Mouse (Mus musculus) G1E (cell line): ENCODE results near the gene Micu1. TPM values are rescaled to one million over a fixed set of nuclear protein-coding genes. Genes with fewer than 3 reads are reported as not detected.

Source experiments
- ATAC-seq: 2 replicates; pipeline ENCODE4 v1.8.0; 2016; ENCODE audit warnings: mild to moderate bottlenecking; ENCODE audit not compliant: insufficient number of reproducible peaks, poor library complexity, low FRiP score, severe bottlenecking; ENCODE audit errors: extremely low read depth
- DNase-seq: peaks from one replicate; pipeline ENCODE4 v3.0.0; 2012; ENCODE audit warnings: low spot score
- H3K27me3 ChIP-seq: 2 replicates; pipeline ENCODE4 v1.6.1; 2012; ENCODE audit warnings: mild to moderate bottlenecking, low read length, inconsistent platforms; ENCODE audit not compliant: insufficient read depth
- H3K36me3 ChIP-seq: replicated peaks from 2 replicates; pipeline ENCODE3; 2012; ENCODE audit warnings: mild to moderate bottlenecking, inconsistent platforms
- H3K4me1 ChIP-seq: 2 replicates; pipeline ENCODE4 v1.6.1; 2012; ENCODE audit warnings: low read depth, low read length, inconsistent platforms, mixed read lengths; ENCODE audit not compliant: insufficient read depth
- H3K4me3 ChIP-seq: 2 replicates; pipeline ENCODE4 v1.5.1; 2012; ENCODE audit warnings: low read depth, mild to moderate bottlenecking, inconsistent platforms, low read length, moderate library complexity, mixed read lengths
- H3K9me3 ChIP-seq: replicated peaks from 2 replicates; pipeline ENCODE4 v1.6.1; 2012; ENCODE audit warnings: inconsistent platforms
- CTCF ChIP-seq: IDR thresholded peaks from 2 replicates; pipeline ENCODE4 v1.5.1; 2012; ENCODE audit warnings: low read depth, low read length, inconsistent platforms, mixed read lengths
- GATA1 ChIP-seq: IDR thresholded peaks from 2 replicates; pipeline ENCODE4 v1.6.1; 2012; ENCODE audit warnings: borderline replicate concordance, low read length, inconsistent platforms, mixed read lengths
- GATA2 ChIP-seq: IDR thresholded peaks from 2 replicates; pipeline ENCODE4 v1.6.1; 2012; ENCODE audit warnings: low read depth, low read length, inconsistent platforms, borderline replicate concordance
- POLR2AphosphoS5 ChIP-seq: IDR thresholded peaks from 2 replicates; pipeline ENCODE4 v1.6.1; 2012; ENCODE audit warnings: low read depth, low read length, inconsistent platforms; ENCODE audit not compliant: insufficient replicate concordance
- TAL1 ChIP-seq: conservative IDR thresholded peaks from 2 replicates; pipeline ENCODE4 v1.6.1; 2012; ENCODE audit warnings: low read depth, low read length, inconsistent platforms, mixed read lengths
- polyA plus RNA-seq: library from polyadenylated mRNA; stranded (reverse); fragments of >175 nt; gene quantifications from 2 replicates; pipeline ENCODE4 v1.2.3, GENCODE M21; 2012
- total RNA-seq, 2 experiments: library from RNA; stranded (forward) in 1 of 2; stranded (reverse) in 1 of 2; fragments of 200-1000 nt in 1 of 2; fragments of >200 nt in 1 of 2; fragmentation: Nextera tagmentation in 1 of 2; gene quantifications; 2 replicates each; pipeline ENCODE4 v1.2.3; 2014 to 2017

The Micu1 gene
- total and polyA plus RNA-seq, 3 experiments, result 7.9 to 37.4 (median 24.5) TPM

DNA sequence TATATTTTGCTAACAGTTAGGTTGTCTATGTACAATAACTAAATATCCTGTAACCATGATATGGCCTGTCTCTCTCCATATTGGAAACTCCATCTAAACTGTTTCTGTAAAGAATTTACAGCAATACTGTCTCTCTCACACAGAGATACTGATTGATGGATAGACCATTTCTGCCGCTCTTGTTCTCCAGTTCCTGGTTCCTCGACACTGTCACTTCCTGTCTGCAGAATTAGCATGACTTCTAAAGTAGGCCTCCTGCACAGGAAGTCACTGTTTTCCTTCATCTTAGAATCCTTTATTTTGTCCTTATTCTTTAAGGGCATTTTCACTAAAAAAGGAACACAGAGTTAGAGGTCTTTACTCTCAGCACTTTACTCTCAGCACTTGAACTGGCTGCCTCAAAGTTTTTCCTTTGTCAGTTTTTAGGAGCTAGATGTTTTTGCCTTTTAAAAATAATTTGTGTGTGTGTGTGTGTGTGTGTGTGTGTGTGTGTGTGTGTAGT is 46.5 kb downstream of the Micu1 start:
- no peak for DNase-seq
- Histone ChIP-seq H3K36me3 (peaks cover 20% of the 10 kb centered on the region), H3K27me3 (no peaks in the 10 kb centered on the region), H3K4me3 (no peak overlapping the region), H3K4me1 (no peaks in the 10 kb centered on the region), H3K9me3 (no peaks in the 10 kb centered on the region)
- no peak for ATAC-seq
- TF ChIP-seq GATA2 (no peak), CTCF (no peak), POLR2AphosphoS5 (no peak), GATA1 (no peak)

- H3K36me3 ChIP-seq, result peaks cover 15% of the 10 kb centered on the region
- no peak for ATAC-seq
- TF ChIP-seq GATA2, result no peak
Observed at GRCm38 (mm10) chr10:59753538-59754069, 51.3 kb downstream of the Micu1 start.

GRCm38 (mm10) chr10:59754104-59754503 is 51.8 kb downstream of the Micu1 start:
- no peak for DNase-seq
- TF ChIP-seq GATA1 (no peak), TAL1 (no peak), GATA2 (no peak), POLR2AphosphoS5 (no peak), CTCF (no peak)
- Histone ChIP-seq H3K36me3 (peaks cover 15% of the 10 kb centered on the region), H3K9me3 (no peaks in the 10 kb centered on the region), H3K4me3 (no peak overlapping the region), H3K4me1 (no peaks in the 10 kb centered on the region), H3K27me3 (no peaks in the 10 kb centered on the region)
- ATAC-seq, result no peak

More at GRCm38 (mm10) chr10:59753538-59754069, 51.3 kb downstream of the Micu1 start:
- Histone ChIP-seq H3K27me3 (no peaks in the 10 kb centered on the region), H3K4me3 (no peak overlapping the region), H3K9me3 (no peaks in the 10 kb centered on the region), H3K4me1 (no peaks in the 10 kb centered on the region)
- DNase-seq, result no peak

GRCm38 (mm10) chr10:59754901-59755300 is 52.6 kb downstream of the Micu1 start:
- H3K27me3 ChIP-seq, result no peaks in the 10 kb centered on the region
- no peaks in the 10 kb centered on the region for H3K4me1 ChIP-seq
- no peaks in the 10 kb centered on the region for H3K9me3 ChIP-seq
- ATAC-seq (no peak), DNase-seq (no peak)
- H3K36me3 ChIP-seq, result peaks cover 12% of the 10 kb centered on the region
- no peak overlapping the region for H3K4me3 ChIP-seq
- TF ChIP-seq GATA2 (no peak), GATA1 (no peak), CTCF (no peak), POLR2AphosphoS5 (no peak), TAL1 (no peak)

GRCm38 (mm10) chr10:59755681-59756080 is 53.4 kb downstream of the Micu1 start:
- no peaks in the 10 kb centered on the region for H3K9me3 ChIP-seq
- no peaks in the 10 kb centered on the region for H3K4me1 ChIP-seq
- no peak for TF ChIP-seq POLR2AphosphoS5
- TF ChIP-seq GATA2, result no peak
- TF ChIP-seq GATA1, result no peak
- no peak for TF ChIP-seq CTCF
- no peak for TF ChIP-seq TAL1
- H3K27me3 ChIP-seq, result no peaks in the 10 kb centered on the region
- no peak for DNase-seq
- ATAC-seq, result no peak
- H3K36me3 ChIP-seq, result peaks cover 9% of the 10 kb centered on the region
- no peak overlapping the region for H3K4me3 ChIP-seq

GRCm38 (mm10) chr10:59756090-59756489 is 53.8 kb downstream of the Micu1 start:
- no peaks in the 10 kb centered on the region for H3K27me3 ChIP-seq
- peaks cover 9% of the 10 kb centered on the region for H3K36me3 ChIP-seq
- DNase-seq (no peak), ATAC-seq (no peak)
- H3K9me3 ChIP-seq, result no peaks in the 10 kb centered on the region
- no peak overlapping the region for H3K4me3 ChIP-seq
- no peaks in the 10 kb centered on the region for H3K4me1 ChIP-seq
- TF ChIP-seq TAL1, result no peak
- TF ChIP-seq GATA2, result no peak
- TF ChIP-seq GATA1, result no peak
- TF ChIP-seq POLR2AphosphoS5, result no peak

GRCm38 (mm10) chr10:59756570-59756969 is 54.3 kb downstream of the Micu1 start:
- DNase-seq, result no peak
- no peaks in the 10 kb centered on the region for H3K4me1 ChIP-seq
- H3K4me3 ChIP-seq, result no peak overlapping the region
- no peaks in the 10 kb centered on the region for H3K27me3 ChIP-seq
- no peaks in the 10 kb centered on the region for H3K9me3 ChIP-seq
- no peak for TF ChIP-seq TAL1
- ATAC-seq, result no peak
- peaks cover 9% of the 10 kb centered on the region for H3K36me3 ChIP-seq
